Comparison of ENCODE assay signal across 8 mouse cellular contexts in genomic region chr3:146521652-146522020, GRCm38 (mm10). TPM values are rescaled to one million over a fixed set of nuclear protein-coding genes. Genes with fewer than 3 reads are reported as not detected.
DNase-seq lines count a peak whose midpoint lies in the region; ATAC-seq and TF ChIP-seq lines count a peak whose summit lies in the region.

No protein-coding gene starts in this region.

- TF ChIP-seq POLR2A in kidney, adult 2 months (IDR thresholded peaks at IDR 0.05; ENCODE audit: low read depth, low read length) = no peak

- peak overlapping the region; percentile 79; the same call in 1 of the 2 replicates for H3K27ac ChIP-seq in kidney, adult 2 months (ENCODE audit: insufficient read depth, low read depth, low read length)

- H3K4me3 ChIP-seq in kidney, adult 2 months (ENCODE audit: insufficient read depth, low read depth, low read length) = peak overlapping the region; percentile 88

- 11% methylated on average over 8 of the region's 8 CpGs for WGBS in kidney, adult 2 months

- no peaks in the 10 kb centered on the region for H3K27me3 ChIP-seq in kidney, adult 2 months (replicated peaks; ENCODE audit: control insufficient read depth, insufficient read depth, low read length)

- DNase-seq in kidney, adult 2 months = no peak
- no peak for DNase-seq in kidney, postnatal 14 days
- peak; percentile 44 for DNase-seq in MEL-GATA-1-ER (ENCODE audit: extremely low read depth, low read depth)
- no peak for DNase-seq in left cerebral cortex, adult 9 months (ENCODE audit: low spot score in 2 of 2)
- no peak for DNase-seq in right cerebral cortex, adult 18-20 months
- DNase-seq in right cerebral cortex, adult 2 months (ENCODE audit: low spot score in 2 of 2) = no peak

- H3K4me1 ChIP-seq in kidney, adult 2 months (ENCODE audit: control insufficient read depth, insufficient read depth, low read length) = no peaks in the 10 kb centered on the region; the same call in 1 of the 2 replicates

- TF ChIP-seq CTCF in kidney, adult 2 months (conservative IDR thresholded peaks at IDR 0.05; ENCODE audit: insufficient read depth, insufficient read length, low read depth, low read length) = no peak

- no peaks in the 10 kb centered on the region; the same call in 1 of the 2 replicates for H3K36me3 ChIP-seq in kidney, adult 2 months (ENCODE audit: control insufficient read depth, insufficient read depth, low read length)

- ATAC-seq in granulocyte monocyte progenitor cell, adult 5-6 weeks (replicated peaks; ENCODE audit: poor library complexity, severe bottlenecking) = peak; percentile 6; the same call in 1 of the 2 replicates
- ATAC-seq in megakaryocyte-erythroid progenitor cell, adult 5-6 weeks (replicated peaks; ENCODE audit: low FRiP score, low TSS enrichment, poor library complexity, severe bottlenecking) = peak; percentile 36

RNA-seq across cellular contexts. Expression of gene Rpf1, which starts 0.4 kb away (rescaled TPM):
- polyA plus RNA-seq in kidney, adult 2 months (2012; rRNA removed) = 9.9 and 13.6 TPM in 2 replicates
- total RNA-seq in granulocyte monocyte progenitor cell, adult 5-6 weeks (2014; fragmentation: Nextera tagmentation) = 60.8 and 77.7 TPM in 2 replicates
- total RNA-seq in granulocyte monocyte progenitor cell, adult 5-6 weeks (2017) = 90.3 and 93.0 TPM in 2 replicates
- total RNA-seq in megakaryocyte-erythroid progenitor cell, adult 5-6 weeks (2014; fragmentation: Nextera tagmentation) = 69.9 and 73.5 TPM in 2 replicates
- total RNA-seq in megakaryocyte-erythroid progenitor cell, adult 5-6 weeks (2017) = 112 and 113 TPM in 2 replicates

RNA-seq across cellular contexts. Expression of gene Gng5, which starts 22.0 kb away (rescaled TPM):
- polyA plus RNA-seq in kidney, adult 2 months (2012; rRNA removed) = 567 and 600 TPM in 2 replicates
- 393 and 432 TPM in 2 replicates for total RNA-seq in granulocyte monocyte progenitor cell, adult 5-6 weeks (2014; fragmentation: Nextera tagmentation)
- 166 and 178 TPM in 2 replicates for total RNA-seq in granulocyte monocyte progenitor cell, adult 5-6 weeks (2017)
- total RNA-seq in megakaryocyte-erythroid progenitor cell, adult 5-6 weeks (2014; fragmentation: Nextera tagmentation) = 208 and 251 TPM in 2 replicates
- total RNA-seq in megakaryocyte-erythroid progenitor cell, adult 5-6 weeks (2017) = 69.8 and 110 TPM in 2 replicates

RNA-seq across cellular contexts. Expression of gene Spata1, which starts 22.1 kb away (rescaled TPM):
- polyA plus RNA-seq in kidney, adult 2 months (2012; rRNA removed) = 0.79 and 0.89 TPM in 2 replicates
- total RNA-seq in granulocyte monocyte progenitor cell, adult 5-6 weeks (2014; fragmentation: Nextera tagmentation) = 4.6 and 6.4 TPM in 2 replicates
- 7.9 and 27.0 TPM in 2 replicates for total RNA-seq in granulocyte monocyte progenitor cell, adult 5-6 weeks (2017)
- total RNA-seq in megakaryocyte-erythroid progenitor cell, adult 5-6 weeks (2014; fragmentation: Nextera tagmentation) = 6.9 and 7.8 TPM in 2 replicates
- 4.7 and 32.3 TPM in 2 replicates for total RNA-seq in megakaryocyte-erythroid progenitor cell, adult 5-6 weeks (2017)

RNA-seq across cellular contexts. Expression of gene Uox, which starts 48.6 kb away (rescaled TPM):
- 0.19 TPM in 1 of 2 replicates, not detected in the other for polyA plus RNA-seq in kidney, adult 2 months (2012; rRNA removed)
- not detected in 2 replicates for total RNA-seq in granulocyte monocyte progenitor cell, adult 5-6 weeks (2014; fragmentation: Nextera tagmentation)
- total RNA-seq in granulocyte monocyte progenitor cell, adult 5-6 weeks (2017) = not detected in 2 replicates
- not detected in 2 replicates for total RNA-seq in megakaryocyte-erythroid progenitor cell, adult 5-6 weeks (2014; fragmentation: Nextera tagmentation)
- total RNA-seq in megakaryocyte-erythroid progenitor cell, adult 5-6 weeks (2017) = not detected in 2 replicates
